Mouse (Mus musculus) layer of hippocampus, adult 18-20 months (tissue): ENCODE data around the gene Ank2. TPM values are rescaled to one million over a fixed set of nuclear protein-coding genes. Genes with fewer than 3 reads are reported as not detected.

Source experiments
- DNase-seq, 2 experiments: peaks; one replicate each; pipeline ENCODE4 v3.0.0; 2022; ENCODE audit warnings: low spot score in 2 of 2
- total RNA-seq, 2 experiments: library from RNA; stranded (reverse); gene quantifications; 2 replicates each; pipeline ENCODE4 v1.2.3; 2021

Gene Ank2
- total RNA-seq, 2 experiments from 2014 or later, result 699 to 719 TPM

- no peak for DNase-seq
Observed at GRCm38 (mm10) chr3:127041288-127041687, 457.9 kb downstream of the Ank2 start.

- DNase-seq, result no peak
Observed at GRCm38 (mm10) chr3:127038570-127038969, 460.6 kb downstream of the Ank2 start.

- DNase-seq, result no peak
Observed at GRCm38 (mm10) chr3:127036118-127036517, 463.0 kb downstream of the Ank2 start.

GRCm38 (mm10) chr3:127035540-127035939 is 463.6 kb downstream of the Ank2 start:
- peak; percentile 51 to 82 for DNase-seq

- no peak for DNase-seq
Observed at GRCm38 (mm10) chr3:127034983-127035382, 464.2 kb downstream of the Ank2 start.

- DNase-seq, result no peak
Observed at GRCm38 (mm10) chr3:127023992-127024391, 475.2 kb downstream of the Ank2 start.

- DNase-seq, result no peak
Observed at GRCm38 (mm10) chr3:127020167-127020566, 479.0 kb downstream of the Ank2 start.

GRCm38 (mm10) chr3:127019728-127020127 is 479.4 kb downstream of the Ank2 start:
- no peak for DNase-seq

- no peak for DNase-seq
Observed at GRCm38 (mm10) chr3:127019109-127019508, 480.0 kb downstream of the Ank2 start.

GRCm38 (mm10) chr3:127017523-127017922 is 481.6 kb downstream of the Ank2 start:
- DNase-seq, result no peak

GRCm38 (mm10) chr3:127015596-127015995 is 483.6 kb downstream of the Ank2 start:
- DNase-seq, result no peak

- DNase-seq, result no peak
Observed at GRCm38 (mm10) chr3:127015175-127015574, 484.0 kb downstream of the Ank2 start.

- no peak for DNase-seq
Observed at GRCm38 (mm10) chr3:127013976-127014375, 485.2 kb downstream of the Ank2 start.

GRCm38 (mm10) chr3:127012525-127012924 is 486.6 kb downstream of the Ank2 start:
- DNase-seq, result peak in 1 of 2 experiments; percentile 44

- no peak for DNase-seq
Observed at GRCm38 (mm10) chr3:127005898-127006673, 493.1 kb downstream of the Ank2 start.

GRCm38 (mm10) chr3:127004860-127005633 is 494.1 kb downstream of the Ank2 start:
- DNase-seq, result no peak

GRCm38 (mm10) chr3:127003946-127004345 is 495.2 kb downstream of the Ank2 start:
- no peak for DNase-seq

GRCm38 (mm10) chr3:126998742-126999112 is 500.4 kb downstream of the Ank2 start:
- DNase-seq, result no peak

- DNase-seq, result peak in 1 of 2 experiments; percentile 78
Observed at GRCm38 (mm10) chr3:126998008-126998741, 501.0 kb downstream of the Ank2 start.

GRCm38 (mm10) chr3:126997391-126998007 is 501.7 kb downstream of the Ank2 start:
- no peak for DNase-seq

- DNase-seq, result no peak
Observed at GRCm38 (mm10) chr3:126996721-126997120, 502.4 kb downstream of the Ank2 start.
